ENCODE assay signal across 8 mouse cellular contexts in the genomic region with DNA sequence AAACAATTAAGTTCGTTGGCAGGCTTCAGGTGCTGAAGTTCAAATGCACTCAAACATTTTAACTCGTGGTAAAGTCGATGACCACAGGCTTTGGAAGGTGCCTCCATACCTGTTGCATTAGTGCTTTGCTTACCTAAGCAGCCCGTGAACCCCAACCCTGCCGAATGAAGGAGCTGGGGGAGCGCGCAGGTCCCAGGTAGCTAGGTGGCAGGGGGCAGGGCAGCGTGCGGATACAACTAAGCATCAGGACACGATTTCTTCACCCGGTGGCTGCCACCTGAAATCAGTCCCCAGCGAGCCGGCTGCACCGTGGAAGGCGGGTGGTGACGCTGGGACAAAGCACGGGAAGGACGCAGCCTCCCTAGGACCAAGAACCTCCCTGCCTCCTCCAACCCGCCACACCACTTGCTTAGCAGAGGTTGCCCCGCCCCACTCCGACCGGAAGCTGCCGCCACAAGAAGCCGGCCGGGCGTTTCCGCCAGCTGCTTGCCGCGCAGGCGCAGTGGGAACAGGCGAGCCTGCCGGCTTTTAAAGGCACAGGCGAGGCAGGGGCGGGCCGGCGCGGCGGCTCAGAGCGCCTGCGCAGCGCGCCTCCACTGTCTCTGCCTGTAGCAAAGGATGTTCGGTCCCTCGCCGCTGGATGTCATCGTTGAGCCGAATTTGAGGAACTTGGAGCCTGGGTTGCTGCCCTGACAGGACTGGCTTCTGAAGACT. TPM values are rescaled to one million over a fixed set of nuclear protein-coding genes. Genes with fewer than 3 reads are reported as not detected.
DNase-seq lines count a peak whose midpoint lies in the region; ATAC-seq lines count a peak whose summit lies in the region.

No protein-coding gene starts in this region.

- peak; percentile 99 for DNase-seq in adipocyte (ENCODE audit: low spot score)
- peak; percentile 97 for DNase-seq in embryo, embryonic 10 days (ENCODE audit: low spot score)
- DNase-seq in gastrocnemius, postnatal 10 days: peak; percentile 98
- peak; percentile 98 for DNase-seq in induced T-regulatory cell, adult 2 months (ENCODE audit: low read depth)
- DNase-seq in left cerebral cortex, adult 9 months (ENCODE audit: low spot score in 2 of 2): peak; percentile 98 to 99
- peak; percentile 98 for DNase-seq in right cerebral cortex, postnatal 14 days
- peak; percentile 97 to 99 for DNase-seq in urinary bladder, postnatal 36 days (ENCODE audit: low spot score in 2 of 2)

- ATAC-seq in megakaryocyte progenitor cell, adult 5-6 weeks (replicated peaks; ENCODE audit: poor library complexity): peak; percentile 82

RNA-seq across cellular contexts. Expression of a gene that starts 1.4 kb away (rescaled TPM):
- 1 to 10 TPM; 3.3 to 4.6 TPM for total RNA-seq in gastrocnemius, postnatal 10 days (2021)
- 1.7 and 1.9 TPM in 2 replicates for total RNA-seq in megakaryocyte progenitor cell, adult 5-6 weeks (2015)
- 0.71 and 2.2 TPM in 2 replicates for total RNA-seq in megakaryocyte progenitor cell, adult 5-6 weeks (2017)

RNA-seq across cellular contexts. Expression of a gene that starts 1.5 kb away (rescaled TPM):
- total RNA-seq in gastrocnemius, postnatal 10 days (2021): 10 to 100 TPM; 12.5 to 13.5 TPM
- 12.4 and 12.9 TPM in 2 replicates for total RNA-seq in megakaryocyte progenitor cell, adult 5-6 weeks (2015)
- total RNA-seq in megakaryocyte progenitor cell, adult 5-6 weeks (2017): 13.2 and 15.5 TPM in 2 replicates

RNA-seq across cellular contexts. Expression of a gene that starts 30.2 kb away (rescaled TPM):
- under 1 TPM; 0.54 to 0.88 TPM for total RNA-seq in gastrocnemius, postnatal 10 days (2021)
- 4.0 and 6.3 TPM in 2 replicates for total RNA-seq in megakaryocyte progenitor cell, adult 5-6 weeks (2015)
- total RNA-seq in megakaryocyte progenitor cell, adult 5-6 weeks (2017): 0.25 and 1.9 TPM in 2 replicates

Comparison
In these comparisons a context has a peak if more than half of its experiments do, and no peak if none do; other contexts are left out.
1. Peak in every context shown above with its lines: DNase-seq and ATAC-seq.